Mouse (Mus musculus): ENCODE results near the gene Rfk. TPM values are rescaled to one million over a fixed set of nuclear protein-coding genes. Genes with fewer than 3 reads are reported as not detected.

The Rfk gene
- polyA plus RNA-seq, 1 experiment from 2014 or later: 91.9 TPM

GRCm38 (mm10) chr19:17439476-17440189 lies 45.8 kb downstream of the Rfk start:
- no peak for DNase-seq (ENCODE audit: low read depth, low spot score)
- no peak for TF ChIP-seq CTCF (IDR thresholded peaks at IDR 0.05)
- ChIA-PET POLR2A (no interaction called here), CTCF (interaction anchor here (1.0 kb wide), 1 partner anchor 50 kb away, joined by 3 read pairs; no protein-coding TSS in a partner anchor)
- no peaks in the 10 kb centered on the region for H3K27me3 ChIP-seq
- in situ Hi-C loops (cut with MboI; ENCODE audit: low pct_unique_long_range_greater_than_20kb): no loop called here
- ATAC-seq: no peak

- TF ChIP-seq CTCF (IDR thresholded peaks at IDR 0.05): no peak
- DNase-seq (ENCODE audit: low read depth, low spot score) (no peak), ATAC-seq (no peak)
- H3K27me3 ChIP-seq: peaks cover 16% of the 10 kb centered on the region
- in situ Hi-C loops (cut with MboI; ENCODE audit: low pct_unique_long_range_greater_than_20kb): no loop called here
- POLR2A ChIA-PET: interaction anchor here (0.5 kb wide), 1 partner anchor 9 kb away, joined by 5 read pairs; no protein-coding TSS in a partner anchor
- CTCF ChIA-PET: interaction anchor here (1.0 to 1.3 kb wide), 3 partner anchors 13 to 46 kb away, joined by 3 read pairs; no protein-coding TSS in a partner anchor
These were observed 49.7 kb downstream of the Rfk start for GRCm38 (mm10) chr19:17443581-17443980.

Other genes with a start within 250 kb of the Rfk start
- 0.60 TPM for gene Gcnt1, start 21.2 kb upstream of the Rfk start, polyA plus RNA-seq (2021)